Mouse (Mus musculus) embryonic fibroblast, embryonic 13.5 days (primary cell): Measurements from ENCODE around the gene BC051665. TPM values are rescaled to one million over a fixed set of nuclear protein-coding genes. Genes with fewer than 3 reads are reported as not detected.

Source experiments
- H3K27ac ChIP-seq: 2 replicates; pipeline ENCODE4 v1.5.1; 2012; ENCODE audit warnings: low read length, control low read depth, inconsistent platforms; ENCODE audit not compliant: insufficient read depth
- H3K4me1 ChIP-seq: 2 replicates; pipeline ENCODE4 v1.6.1; 2011; ENCODE audit warnings: low read length; ENCODE audit not compliant: control insufficient read depth, insufficient read depth
- H3K4me3 ChIP-seq: 2 replicates; pipeline ENCODE4 v1.5.1; 2011; ENCODE audit warnings: mild to moderate bottlenecking, control low read depth, low read length; ENCODE audit not compliant: insufficient read depth
- CTCF ChIP-seq: IDR thresholded peaks from 2 replicates; pipeline ENCODE4 v1.5.1; 2011; ENCODE audit warnings: mild to moderate bottlenecking, control low read depth, low read length, moderate library complexity, borderline replicate concordance; ENCODE audit not compliant: insufficient read depth
- POLR2A ChIP-seq: IDR thresholded peaks from 2 replicates; pipeline ENCODE4 v1.6.1; 2011; ENCODE audit warnings: low read depth, mild to moderate bottlenecking, control low read depth, low read length, moderate library complexity
- polyA plus RNA-seq: library from polyadenylated mRNA; stranded (reverse); fragments of >200 nt; gene quantifications from 2 replicates; pipeline ENCODE4 v1.2.4, GENCODE M21; 2011; ENCODE audit warnings: low read depth; ENCODE audit not compliant: missing spikeins, insufficient read length

The BC051665 gene
- polyA plus RNA-seq: not detected in 2 replicates

DNA sequence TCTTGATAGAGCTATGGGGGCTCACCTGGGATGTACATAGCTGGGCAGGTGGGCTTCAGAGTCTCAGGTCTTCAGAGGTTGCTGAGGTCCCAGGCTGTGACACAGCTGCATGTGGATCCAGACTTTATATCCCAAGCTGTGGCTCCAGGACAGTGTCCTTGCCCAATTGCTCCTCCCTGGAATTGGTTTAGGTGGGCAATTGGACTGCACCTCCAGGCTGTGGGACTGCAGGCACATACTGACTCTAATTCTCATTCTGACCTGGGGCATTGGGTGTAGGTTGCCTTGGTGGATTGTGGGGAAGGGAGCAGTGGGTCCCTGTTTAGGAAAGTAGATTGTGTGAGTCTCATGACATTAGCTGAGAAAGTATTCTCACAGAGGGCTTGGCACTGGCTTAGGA, at the start of gene BC051665:
BC051665 (minus strand) TSS at position 101 of the 400 bp plus-strand sequence.
- TF ChIP-seq POLR2A: no peak
- no peak for TF ChIP-seq CTCF
- H3K27ac ChIP-seq: no peak within 1 kb of the TSS
- H3K4me1 ChIP-seq: no peaks in the 10 kb centered on the region
- H3K4me3 ChIP-seq: no peak within 1 kb of the TSS

GRCm38 (mm10) chr13:60826052-60826451, 39.9 kb upstream of the BC051665 start:
- no peak overlapping the region for H3K4me3 ChIP-seq
- 0 out of 2 replicates have a peak, but pooled peaks cover 1% of the 10 kb centered on the region for H3K4me1 ChIP-seq
- no peak for TF ChIP-seq POLR2A
- no peak overlapping the region for H3K27ac ChIP-seq

DNA sequence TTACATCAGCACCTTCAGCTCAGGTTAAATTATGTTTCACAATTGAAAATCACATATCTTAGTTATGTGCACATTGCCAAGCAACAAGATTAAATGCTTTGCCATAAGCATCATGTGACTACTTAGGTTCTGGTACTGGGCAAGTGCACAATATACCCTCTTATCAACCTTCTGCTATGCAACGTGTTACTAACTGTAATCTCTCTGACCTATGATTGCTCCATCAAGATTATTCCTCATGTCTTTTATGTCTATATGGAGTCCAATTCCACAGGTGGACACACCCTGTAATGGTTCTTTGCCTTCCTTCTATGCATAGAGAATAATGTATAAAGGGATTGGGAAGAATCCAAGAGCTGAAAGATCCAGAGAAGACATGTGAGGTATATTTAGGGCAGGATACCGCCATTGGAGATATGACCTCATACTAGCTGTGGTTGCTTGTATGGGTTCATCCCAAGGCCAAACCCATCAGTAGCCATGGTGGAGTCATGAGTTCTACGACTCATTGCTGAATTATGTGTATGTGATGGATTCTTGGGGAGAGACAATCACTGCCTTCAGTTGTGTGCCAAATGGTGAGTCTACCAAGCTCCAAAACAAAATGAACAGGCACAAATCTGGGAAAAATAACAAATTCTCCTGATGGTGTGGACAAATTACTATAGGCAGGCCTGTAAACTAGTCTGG, 34.5 kb upstream of the BC051665 start:
- no peak overlapping the region for H3K4me3 ChIP-seq
- H3K4me1 ChIP-seq: 0 out of 2 replicates have a peak, but pooled peaks cover 2% of the 10 kb centered on the region
- no peak for TF ChIP-seq POLR2A
- no peak for TF ChIP-seq CTCF
- no peak overlapping the region for H3K27ac ChIP-seq

DNA sequence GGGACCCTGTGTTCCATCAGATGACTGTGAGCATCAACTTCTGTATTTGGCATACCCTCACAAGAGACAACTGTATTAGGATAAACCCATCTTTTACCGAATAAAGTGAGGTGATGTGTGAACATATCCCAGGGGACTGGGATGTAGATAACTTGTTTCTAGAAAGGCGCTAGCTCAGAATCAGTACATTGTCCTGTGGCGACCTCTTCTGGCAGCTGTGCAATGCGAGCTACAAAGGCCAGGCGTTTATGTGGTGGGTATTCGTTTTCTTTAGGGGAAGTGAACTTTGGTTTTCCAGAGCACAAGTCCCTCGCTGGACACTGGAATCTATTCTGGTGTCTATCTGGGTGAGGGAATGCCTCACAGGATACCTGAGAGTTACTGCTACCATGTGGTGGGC, 33.3 kb upstream of the BC051665 start:
- TF ChIP-seq POLR2A (no peak), CTCF (peak; percentile 30; the same call in 1 of the 2 replicates)
- H3K4me3 ChIP-seq: no peak overlapping the region
- H3K4me1 ChIP-seq: 0 out of 2 replicates have a peak, but pooled peaks cover 2% of the 10 kb centered on the region
- H3K27ac ChIP-seq: no peak overlapping the region

DNA sequence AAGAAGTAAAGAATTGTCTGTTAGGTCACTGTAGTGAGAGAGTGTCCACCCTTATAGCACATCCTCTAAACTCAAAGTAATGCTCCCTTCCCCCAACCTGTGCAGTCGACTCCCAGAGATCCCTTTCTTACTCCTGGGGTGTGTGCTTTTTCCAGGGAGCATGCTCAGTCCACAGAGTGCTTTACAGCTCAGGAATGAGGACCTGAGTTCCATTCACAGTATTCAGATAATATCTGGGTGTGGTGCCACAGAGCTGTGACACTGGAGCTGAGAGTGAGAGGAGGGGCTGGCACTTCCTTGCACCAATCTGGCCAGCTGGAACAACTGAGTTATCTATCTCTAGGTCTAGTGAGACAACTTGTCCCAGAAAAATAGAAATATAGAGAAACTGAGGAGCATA, 27.6 kb upstream of the BC051665 start:
- no peak overlapping the region for H3K4me3 ChIP-seq
- TF ChIP-seq CTCF (no peak), POLR2A (no peak)
- H3K27ac ChIP-seq: no peak overlapping the region

DNA sequence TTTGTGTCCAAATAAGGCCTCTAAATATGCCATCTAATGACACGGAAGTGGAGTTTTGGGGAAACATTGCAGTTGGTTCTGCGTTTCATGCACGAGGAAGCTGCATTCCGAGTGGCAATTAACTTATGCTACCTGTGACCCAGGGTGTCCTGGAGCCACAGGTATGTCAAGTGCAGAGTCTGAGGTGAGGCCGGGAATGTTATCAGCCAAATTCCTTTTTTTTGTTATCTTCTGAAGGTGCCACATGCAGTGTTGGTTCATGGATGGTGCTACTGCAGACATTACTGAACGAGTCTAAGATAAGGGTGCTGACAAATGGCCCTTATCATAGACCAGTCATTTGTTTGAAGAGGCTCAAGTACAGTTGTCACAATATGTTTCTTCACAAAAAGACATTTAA, 26.6 kb upstream of the BC051665 start:
- no peak for TF ChIP-seq POLR2A
- TF ChIP-seq CTCF: no peak
- no peak overlapping the region for H3K27ac ChIP-seq
- no peak overlapping the region for H3K4me3 ChIP-seq
- H3K4me1 ChIP-seq: no peaks in the 10 kb centered on the region

More for the DNA sequence above, 27.6 kb upstream of the BC051665 start:
- H3K4me1 ChIP-seq: no peaks in the 10 kb centered on the region

DNA sequence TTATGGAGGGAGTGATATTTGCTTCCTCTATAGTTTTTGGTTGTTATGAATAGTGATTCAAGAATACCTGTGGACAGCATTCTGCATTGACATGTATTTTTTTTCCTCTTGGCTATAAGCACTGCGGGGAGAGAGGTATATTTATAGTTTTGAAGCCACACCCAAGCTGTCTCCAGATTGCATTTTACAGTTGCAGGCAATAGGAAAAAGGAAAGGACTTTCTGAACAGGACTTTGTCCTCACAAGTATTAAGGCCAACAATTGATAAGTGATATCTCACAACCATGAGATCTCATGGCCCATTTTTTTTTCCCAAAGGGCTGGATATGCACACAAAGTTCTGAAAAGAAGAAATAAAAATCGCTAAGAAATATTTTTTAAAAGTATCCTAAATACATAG, 23.5 kb upstream of the BC051665 start:
- Histone ChIP-seq H3K4me1 (no peaks in the 10 kb centered on the region), H3K4me3 (no peak overlapping the region), H3K27ac (no peak overlapping the region)
- TF ChIP-seq POLR2A (no peak), CTCF (no peak)

DNA sequence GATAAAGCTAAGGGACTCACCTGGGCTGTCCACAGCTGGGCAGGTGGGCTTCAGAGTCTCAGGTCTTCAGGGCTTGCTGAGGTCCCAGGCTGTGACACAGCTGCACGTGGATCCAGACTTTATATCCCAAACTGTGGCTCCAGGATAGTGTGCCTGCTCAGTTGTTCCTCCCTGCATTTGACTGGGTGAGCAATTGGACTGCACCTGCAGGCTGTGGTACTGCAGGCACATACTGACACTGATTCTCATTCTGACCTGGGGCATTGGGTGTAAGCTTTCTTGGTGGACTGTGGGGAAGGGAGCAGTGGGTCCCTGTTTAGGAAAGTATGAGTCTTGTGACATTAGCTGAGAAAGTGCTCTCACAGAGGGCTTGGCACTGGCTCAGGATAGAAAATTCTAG, 16.6 kb upstream of the BC051665 start, which contains the start of gene Ctsll3:
Ctsll3 (minus strand) TSS at position 101 of the 400 bp plus-strand sequence.
- TF ChIP-seq CTCF (no peak), POLR2A (no peak)

DNA sequence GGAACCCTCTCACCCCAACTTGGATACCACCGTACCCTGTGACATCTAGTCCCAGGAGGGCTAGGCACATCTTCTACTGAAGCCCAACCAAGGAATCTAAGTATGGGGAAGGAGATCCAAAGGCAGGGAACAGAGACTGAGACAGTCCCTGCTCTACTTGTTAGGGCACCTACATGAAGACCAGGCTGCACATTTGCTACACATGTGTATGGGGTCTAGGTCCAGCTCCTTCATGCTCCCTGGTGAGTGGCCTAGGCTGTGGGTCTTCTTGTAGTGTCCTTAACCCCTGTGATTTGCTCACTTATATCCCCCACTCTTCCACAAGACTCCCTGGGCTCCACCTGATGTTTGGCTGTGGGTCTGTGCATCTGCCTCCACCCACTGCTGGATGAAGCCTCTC, 3.3 kb upstream of the BC051665 start:
- TF ChIP-seq CTCF (no peak), POLR2A (no peak)
- Histone ChIP-seq H3K4me3 (no peak overlapping the region), H3K4me1 (no peaks in the 10 kb centered on the region), H3K27ac (no peak overlapping the region)

More for the DNA sequence above, 16.6 kb upstream of the BC051665 start, which contains the start of gene Ctsll3:
- H3K4me1 ChIP-seq: no peaks in the 10 kb centered on the region
- H3K27ac ChIP-seq: no peak within 1 kb of the TSS
- H3K4me3 ChIP-seq: no peak within 1 kb of the TSS

DNA sequence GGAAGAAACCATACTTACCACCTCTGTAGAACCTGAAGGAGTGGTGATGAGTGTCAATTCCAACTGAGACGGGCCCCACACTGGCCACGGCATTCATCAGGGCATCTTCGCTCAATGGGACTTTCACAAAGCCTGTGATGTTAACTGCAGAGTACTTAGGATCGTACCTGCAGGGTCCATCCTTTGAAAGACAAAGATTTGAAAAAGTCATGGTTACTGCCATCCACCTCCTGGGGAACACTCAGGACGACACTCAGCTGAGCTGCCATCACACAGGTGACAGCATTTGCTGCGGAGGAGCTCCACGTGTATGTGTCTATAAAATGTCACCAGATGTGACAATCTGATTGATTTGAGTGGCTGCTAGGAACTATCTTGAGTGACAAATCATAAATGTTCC, 2.9 kb downstream of the BC051665 start:
- H3K27ac ChIP-seq: no peak overlapping the region

More for the DNA sequence above, 2.9 kb downstream of the BC051665 start:
- TF ChIP-seq CTCF: no peak
- TF ChIP-seq POLR2A: no peak
- H3K4me1 ChIP-seq: no peaks in the 10 kb centered on the region
- H3K4me3 ChIP-seq: no peak overlapping the region
